Mouse (Mus musculus) forebrain, embryonic 12.5 days (tissue): ENCODE measurements around the gene Slc15a1. TPM values are rescaled to one million over a fixed set of nuclear protein-coding genes. Genes with fewer than 3 reads are reported as not detected.

ENCODE experiments used
- ATAC-seq: fragments of 200-750 bp; cut with Nextera tagmentation; 2 replicates; pipeline ENCODE4 v1.8.0; 2017; ENCODE audit warnings: moderate TSS enrichment; ENCODE audit not compliant: low FRiP score
- H3K27ac ChIP-seq: fragments of 300-500 bp; sonication (generic); 2 replicates; pipeline ENCODE4 v1.5.1; 2016; ENCODE audit warnings: mild to moderate bottlenecking
- H3K27me3 ChIP-seq: fragments of 300-500 bp; sonication (generic); 2 replicates; pipeline ENCODE4 v1.6.1; 2016; ENCODE audit warnings: mild to moderate bottlenecking
- H3K36me3 ChIP-seq: fragments of 300-500 bp; sonication (generic); replicated peaks from 2 replicates; pipeline ENCODE4 v1.6.1; 2016; ENCODE audit warnings: mild to moderate bottlenecking
- H3K4me1 ChIP-seq: fragments of 300-500 bp; sonication (generic); 2 replicates; pipeline ENCODE4 v1.6.1; 2016
- H3K4me2 ChIP-seq: fragments of 300-500 bp; sonication (generic); 2 replicates; pipeline ENCODE4 v1.6.1; 2016; ENCODE audit warnings: mild to moderate bottlenecking, moderate library complexity
- H3K4me3 ChIP-seq: fragments of 300-500 bp; sonication (generic); replicated peaks from 2 replicates; pipeline ENCODE4 v1.5.1; 2016; ENCODE audit warnings: mild to moderate bottlenecking
- H3K9ac ChIP-seq: fragments of 300-500 bp; sonication (generic); 2 replicates; pipeline ENCODE4 v1.6.1; 2016; ENCODE audit warnings: mild to moderate bottlenecking
- H3K9me3 ChIP-seq: fragments of 300-500 bp; sonication (generic); 2 replicates; pipeline ENCODE4 v1.6.1; 2016
- WGBS: fragments of 180-500 bp; shearing (Covaris S2); methylation state at CpG from one replicate; pipeline ENCODE4 v1.1.7; 2016; 5-methylcytosine and 5-hydroxymethylcytosine counted together
- polyA plus RNA-seq: library from polyadenylated mRNA; unstranded; fragments of >200 nt; fragmentation: Nextera tagmentation; extraction: Ambion mirVana; gene quantifications from 2 replicates; pipeline ENCODE4 v1.2.1, GENCODE M21; 2016

The Slc15a1 gene
- polyA plus RNA-seq, 1 experiment from 2014 or later = not detected

DNA sequence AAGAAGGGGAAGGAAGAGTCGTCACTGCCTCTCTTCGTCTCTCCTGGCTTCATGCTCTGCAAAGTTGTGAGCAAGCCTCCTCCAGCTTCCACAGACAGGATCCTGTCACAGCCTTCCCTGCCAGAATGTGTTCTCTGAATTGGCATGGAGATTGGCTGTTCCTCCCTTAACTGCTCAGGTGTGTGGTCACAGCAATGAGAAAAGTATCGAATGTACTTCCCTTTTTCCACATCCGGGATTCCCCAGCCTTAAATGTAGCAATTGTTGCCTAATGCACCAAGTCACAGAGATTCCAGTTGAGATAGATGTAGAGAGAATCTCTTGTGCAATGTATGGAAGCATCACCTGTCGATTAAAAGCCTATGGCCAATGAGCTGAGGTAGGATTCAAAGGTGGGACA, 11.8 kb upstream of the Slc15a1 start:
- no peak for ATAC-seq
- Histone ChIP-seq H3K9ac (no peak overlapping the region), H3K4me1 (no peaks in the 10 kb centered on the region), H3K4me2 (no peak overlapping the region), H3K4me3 (no peak overlapping the region), H3K36me3 (no peaks in the 10 kb centered on the region), H3K9me3 (no peaks in the 10 kb centered on the region), H3K27me3 (no peaks in the 10 kb centered on the region), H3K27ac (no peak overlapping the region)
- WGBS = 86% methylated on average over 5 of the region's 5 CpGs

DNA sequence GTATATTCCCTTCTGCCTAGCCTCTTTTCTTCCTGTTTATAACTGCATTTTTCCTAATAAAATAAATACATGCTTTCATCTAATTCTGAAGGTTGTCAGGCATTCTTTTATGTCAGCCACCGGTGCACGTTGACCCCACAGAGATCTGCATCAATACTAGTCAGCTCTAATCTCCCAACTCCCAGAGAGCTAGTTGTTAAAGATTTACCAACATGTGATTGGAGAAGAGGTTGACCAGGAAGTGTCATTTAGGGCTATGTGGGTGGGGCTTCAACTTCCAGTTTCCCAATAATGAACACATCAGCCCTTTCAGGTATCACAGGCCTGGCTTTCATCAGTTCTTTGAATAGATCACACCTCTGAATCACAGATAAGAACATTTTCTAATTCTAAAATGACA, 3.9 kb upstream of the Slc15a1 start:
- Histone ChIP-seq H3K27me3 (peaks cover 34% of the 10 kb centered on the region), H3K4me2 (no peak overlapping the region), H3K27ac (no peak overlapping the region), H3K4me3 (no peak overlapping the region), H3K9me3 (no peaks in the 10 kb centered on the region), H3K9ac (no peak overlapping the region), H3K4me1 (peaks cover 9% of the 10 kb centered on the region), H3K36me3 (no peaks in the 10 kb centered on the region)
- ATAC-seq = no peak
- 74% methylated on average over 2 of the region's 2 CpGs for WGBS

DNA sequence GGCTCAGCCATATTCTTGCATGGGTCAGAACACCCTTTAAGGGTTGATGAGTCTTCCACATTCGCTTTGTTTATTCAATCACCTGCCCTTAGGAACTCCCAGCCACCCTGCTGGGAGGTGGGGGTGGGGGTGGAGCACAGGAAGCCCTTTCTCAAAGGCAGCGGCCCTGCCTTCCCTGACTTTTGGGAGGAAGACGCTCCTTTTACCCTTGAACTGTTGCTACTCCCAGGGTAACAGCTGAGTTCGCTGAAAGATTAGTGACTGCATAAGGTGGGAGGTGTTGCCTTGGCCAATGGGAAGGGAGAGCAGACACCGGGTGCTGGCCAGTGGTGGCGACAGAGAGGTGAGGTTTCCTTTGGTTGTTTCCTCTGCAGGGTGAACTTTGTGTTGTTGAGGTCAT, 1.3 kb upstream of the Slc15a1 start:
- no peak overlapping the region for H3K4me2 ChIP-seq
- no peak overlapping the region for H3K9ac ChIP-seq
- peaks cover 9% of the 10 kb centered on the region for H3K4me1 ChIP-seq
- H3K9me3 ChIP-seq = no peaks in the 10 kb centered on the region
- H3K27ac ChIP-seq = no peak overlapping the region
- WGBS = 20% methylated on average over 6 of the region's 6 CpGs
- no peak for ATAC-seq
- H3K27me3 ChIP-seq = peaks cover 39% of the 10 kb centered on the region
- H3K4me3 ChIP-seq = no peak overlapping the region
- H3K36me3 ChIP-seq = no peaks in the 10 kb centered on the region

DNA sequence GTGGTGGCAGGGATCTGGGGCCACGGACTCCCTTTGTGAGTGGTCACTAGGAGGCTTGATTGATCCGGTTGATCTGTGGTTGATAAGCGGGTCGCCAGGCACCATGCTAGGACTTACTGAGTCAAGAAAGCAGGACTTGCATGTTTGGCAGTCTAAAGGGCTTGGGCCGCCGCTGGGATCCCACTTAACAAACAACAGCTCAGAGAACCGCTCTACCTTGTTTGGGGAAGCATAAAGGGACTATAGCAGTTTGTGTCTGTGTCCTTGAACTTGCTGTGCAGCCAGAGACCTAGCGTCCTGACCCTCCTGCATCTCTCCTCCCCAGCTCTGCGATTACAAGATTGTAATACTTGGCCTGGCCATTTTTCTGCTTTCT, 421 bp upstream of the Slc15a1 start:
- no peak for ATAC-seq
- H3K9me3 ChIP-seq = no peaks in the 10 kb centered on the region
- no peaks in the 10 kb centered on the region for H3K36me3 ChIP-seq
- H3K9ac ChIP-seq = no peak overlapping the region
- H3K27me3 ChIP-seq = peaks cover 39% of the 10 kb centered on the region
- WGBS = 24% methylated on average over 9 of the region's 9 CpGs
- H3K27ac ChIP-seq = no peak overlapping the region
- H3K4me1 ChIP-seq = peaks cover 9% of the 10 kb centered on the region
- H3K4me3 ChIP-seq = peak overlapping the region; percentile 7; the same call in 1 of the 2 replicates
- H3K4me2 ChIP-seq = peak overlapping the region; percentile 40

DNA sequence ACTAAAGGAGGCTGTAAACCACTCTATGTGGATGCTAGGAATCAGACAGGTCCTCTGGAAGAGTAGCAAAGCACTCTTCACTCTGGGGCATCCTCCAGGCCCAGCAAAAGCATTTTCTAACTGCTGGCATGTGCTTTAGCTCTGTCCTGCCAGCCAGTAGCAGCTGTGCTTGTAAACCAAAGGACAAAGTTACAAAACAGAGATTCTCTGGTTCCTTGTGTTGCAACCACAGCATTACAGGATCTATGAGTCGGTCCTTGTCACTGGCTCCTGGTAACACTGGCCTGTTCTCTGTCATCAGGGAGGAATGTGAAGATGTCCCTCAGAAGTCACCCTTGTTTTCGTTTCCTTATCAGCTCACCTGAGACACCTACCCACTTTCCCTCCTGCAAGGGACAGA, 4.5 kb downstream of the Slc15a1 start:
- Histone ChIP-seq H3K4me2 (no peak overlapping the region), H3K9ac (no peak overlapping the region), H3K4me1 (peaks cover 9% of the 10 kb centered on the region), H3K27ac (no peak overlapping the region), H3K27me3 (peaks cover 21% of the 10 kb centered on the region), H3K36me3 (no peaks in the 10 kb centered on the region), H3K9me3 (no peaks in the 10 kb centered on the region), H3K4me3 (no peak overlapping the region)
- WGBS = 79% methylated on average over 2 of the region's 2 CpGs
- ATAC-seq = no peak

DNA sequence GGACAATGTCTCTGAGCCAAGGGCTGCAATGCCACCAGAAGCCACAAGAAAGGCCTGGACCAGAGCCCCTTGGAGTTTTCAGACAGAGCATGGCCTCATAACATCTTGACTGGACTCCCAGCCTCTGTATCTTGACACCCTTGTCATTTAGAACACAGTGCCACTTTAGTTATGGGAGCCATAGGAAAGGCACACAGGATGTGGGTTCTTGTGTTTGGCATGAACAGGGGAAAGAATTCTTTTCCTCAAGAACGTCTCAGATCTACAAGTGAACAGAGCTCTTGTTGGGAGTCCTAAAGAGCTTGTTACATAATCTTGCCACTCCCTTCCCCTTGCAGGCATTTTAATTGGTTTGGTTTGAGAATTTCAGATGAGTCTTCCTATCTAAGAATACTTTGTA, 5.3 kb downstream of the Slc15a1 start:
- no peaks in the 10 kb centered on the region for H3K9me3 ChIP-seq
- H3K9ac ChIP-seq = no peak overlapping the region
- no peak overlapping the region for H3K27ac ChIP-seq
- no peak overlapping the region for H3K4me2 ChIP-seq
- WGBS = 77% methylated on average over 1 of the region's 1 CpGs
- H3K4me3 ChIP-seq = no peak overlapping the region
- ATAC-seq = no peak
- H3K27me3 ChIP-seq = peaks cover 13% of the 10 kb centered on the region
- H3K36me3 ChIP-seq = no peaks in the 10 kb centered on the region
- peaks cover 2% of the 10 kb centered on the region; the same call in 1 of the 2 replicates for H3K4me1 ChIP-seq

DNA sequence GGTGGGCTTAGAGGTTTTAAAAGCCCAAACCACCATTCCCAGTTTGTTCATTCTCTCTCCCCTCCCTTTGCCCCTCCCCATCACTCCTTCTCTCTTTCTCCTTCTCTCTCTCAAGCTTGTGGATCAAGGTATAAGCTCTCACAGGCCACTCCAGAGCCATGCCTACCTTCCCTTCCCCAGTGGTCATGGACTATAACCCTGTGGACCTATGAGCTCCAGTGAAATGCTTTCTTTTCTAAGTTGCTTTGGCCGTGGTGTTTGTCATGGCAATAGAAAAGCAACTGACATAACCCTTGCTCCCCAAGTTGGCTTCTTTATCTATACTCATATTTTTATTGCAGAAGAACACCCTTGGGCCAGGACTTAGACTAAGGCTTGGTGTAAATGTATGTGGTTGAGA, 7.3 kb downstream of the Slc15a1 start:
- Histone ChIP-seq H3K27me3 (no peaks in the 10 kb centered on the region), H3K9ac (no peak overlapping the region), H3K27ac (no peak overlapping the region), H3K9me3 (no peaks in the 10 kb centered on the region), H3K4me1 (peaks cover 3% of the 10 kb centered on the region), H3K4me3 (no peak overlapping the region), H3K36me3 (no peaks in the 10 kb centered on the region), H3K4me2 (no peak overlapping the region)
- WGBS = 81% methylated on average over 1 of the region's 1 CpGs
- no peak for ATAC-seq

DNA sequence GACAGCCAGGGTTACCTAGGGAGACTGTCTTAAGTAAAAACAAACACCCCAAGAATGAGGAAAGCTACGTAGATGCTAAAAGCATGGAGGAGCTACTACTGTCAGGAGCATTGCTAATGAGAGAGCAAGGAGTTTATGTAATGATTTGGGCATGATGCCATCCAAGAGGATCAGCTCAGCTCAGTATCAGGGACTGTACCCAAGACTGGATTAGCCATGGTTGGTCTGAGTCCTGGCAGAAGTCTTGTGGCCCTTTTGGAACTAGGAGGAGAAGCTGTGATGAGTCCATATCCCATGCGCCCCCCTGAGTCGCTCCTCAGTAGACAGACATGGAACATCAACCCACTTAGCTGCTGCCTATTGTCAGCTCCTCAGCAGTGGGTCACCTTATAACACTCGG, 9.3 kb downstream of the Slc15a1 start:
- Histone ChIP-seq H3K4me2 (no peak overlapping the region), H3K9me3 (no peaks in the 10 kb centered on the region), H3K4me1 (peaks cover 9% of the 10 kb centered on the region), H3K27me3 (no peaks in the 10 kb centered on the region), H3K4me3 (no peak overlapping the region), H3K27ac (no peak overlapping the region), H3K36me3 (no peaks in the 10 kb centered on the region), H3K9ac (no peak overlapping the region)
- ATAC-seq = no peak
- WGBS = 80% methylated on average over 4 of the region's 4 CpGs

DNA sequence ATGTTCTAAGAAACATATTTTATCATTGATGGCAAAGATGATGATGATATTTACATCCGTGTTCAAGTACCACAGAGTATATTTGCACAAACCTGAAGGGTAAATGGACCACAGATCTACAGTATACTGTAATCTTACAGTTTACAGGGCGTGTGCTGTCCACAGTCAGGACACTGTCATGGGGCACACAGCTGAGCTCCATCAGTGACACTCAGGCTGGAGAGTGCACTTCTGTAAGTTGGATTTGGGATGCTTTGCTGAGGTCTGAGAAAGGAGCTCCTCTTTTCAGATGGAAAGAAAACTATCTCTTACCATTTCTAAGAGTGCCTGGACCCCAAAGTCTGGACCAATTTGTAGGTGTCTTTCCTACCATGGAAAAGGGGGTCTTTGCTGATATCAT, 9.9 kb downstream of the Slc15a1 start:
- no peak for ATAC-seq
- peaks cover 9% of the 10 kb centered on the region for H3K4me1 ChIP-seq
- H3K36me3 ChIP-seq = no peaks in the 10 kb centered on the region
- H3K9ac ChIP-seq = no peak overlapping the region
- H3K27me3 ChIP-seq = no peaks in the 10 kb centered on the region
- H3K4me3 ChIP-seq = no peak overlapping the region
- H3K27ac ChIP-seq = no peak overlapping the region
- no peak overlapping the region for H3K4me2 ChIP-seq
- no peaks in the 10 kb centered on the region for H3K9me3 ChIP-seq
- WGBS = 87% methylated on average over 2 of the region's 2 CpGs

DNA sequence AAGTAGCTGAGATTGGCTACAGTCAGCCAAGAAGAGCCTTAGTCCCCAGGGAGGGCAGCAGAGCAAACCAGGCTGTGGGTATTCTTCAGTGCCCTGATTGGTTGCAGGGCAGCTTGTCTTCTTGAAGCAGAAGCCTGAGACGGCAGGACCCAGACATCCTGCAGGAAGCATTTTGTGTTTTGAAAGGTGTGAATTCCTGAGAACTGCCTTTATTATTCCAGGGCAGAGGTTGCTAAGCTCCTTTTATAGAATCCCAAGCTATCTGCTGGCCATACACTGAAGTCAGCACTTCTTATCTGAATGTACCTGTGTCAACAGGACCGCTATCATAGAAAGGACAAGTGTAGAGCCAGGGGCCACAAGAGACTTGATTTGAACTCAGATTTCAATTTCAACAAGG, 10.8 kb downstream of the Slc15a1 start:
- 75% methylated on average over 2 of the region's 2 CpGs for WGBS
- no peaks in the 10 kb centered on the region for H3K9me3 ChIP-seq
- H3K4me2 ChIP-seq = no peak overlapping the region
- H3K4me3 ChIP-seq = no peak overlapping the region
- H3K27me3 ChIP-seq = no peaks in the 10 kb centered on the region
- H3K36me3 ChIP-seq = no peaks in the 10 kb centered on the region
- no peak overlapping the region for H3K27ac ChIP-seq
- ATAC-seq = no peak
- peaks cover 9% of the 10 kb centered on the region for H3K4me1 ChIP-seq
- no peak overlapping the region for H3K9ac ChIP-seq

DNA sequence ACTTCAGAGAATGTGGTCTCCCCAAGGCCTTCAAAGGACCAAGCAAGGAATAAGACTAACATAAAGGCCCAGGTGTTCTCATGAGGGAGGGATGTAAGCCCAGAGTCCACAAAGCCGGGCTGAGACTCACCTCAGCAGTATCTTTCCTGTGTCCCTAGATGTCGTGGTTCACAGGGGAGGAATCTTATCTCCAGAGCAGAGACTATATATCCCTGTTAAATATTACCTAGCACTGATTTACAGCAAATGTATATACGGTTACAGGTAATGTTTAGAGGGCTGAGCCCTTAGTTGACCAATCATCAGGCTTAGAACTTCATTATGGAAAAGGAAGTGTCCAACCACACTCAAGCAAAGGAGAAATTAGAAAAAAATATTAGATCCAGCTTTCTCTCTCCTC, 11.3 kb downstream of the Slc15a1 start:
- H3K4me1 ChIP-seq = peaks cover 9% of the 10 kb centered on the region
- 74% methylated on average over 3 of the region's 3 CpGs for WGBS
- ATAC-seq = no peak
- no peak overlapping the region for H3K4me2 ChIP-seq
- no peaks in the 10 kb centered on the region for H3K27me3 ChIP-seq
- no peaks in the 10 kb centered on the region for H3K9me3 ChIP-seq
- H3K9ac ChIP-seq = no peak overlapping the region
- no peak overlapping the region for H3K27ac ChIP-seq
- H3K4me3 ChIP-seq = no peak overlapping the region
- no peaks in the 10 kb centered on the region for H3K36me3 ChIP-seq

DNA sequence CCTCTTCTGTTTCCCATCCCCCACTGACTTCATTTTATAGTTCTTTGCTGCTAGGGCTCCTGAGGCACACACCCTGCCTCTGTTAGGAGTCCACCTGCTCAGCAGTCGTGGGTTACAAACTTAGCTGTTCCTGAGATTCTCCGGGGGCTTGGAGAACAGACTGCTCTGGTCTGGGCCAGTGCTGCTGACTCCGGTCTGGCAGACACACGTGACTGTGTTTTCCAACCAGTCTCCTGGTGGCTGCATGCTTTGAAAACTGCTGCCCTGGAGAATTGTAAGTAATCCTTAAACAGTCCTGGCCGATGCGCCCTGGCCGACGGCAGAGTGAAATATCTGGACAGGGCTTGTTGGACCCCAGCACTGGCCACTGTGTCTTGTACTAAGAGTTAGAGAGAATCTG, 12.7 kb downstream of the Slc15a1 start:
- ATAC-seq = no peak
- H3K27ac ChIP-seq = no peak overlapping the region
- WGBS = 79% methylated on average over 8 of the region's 8 CpGs

DNA sequence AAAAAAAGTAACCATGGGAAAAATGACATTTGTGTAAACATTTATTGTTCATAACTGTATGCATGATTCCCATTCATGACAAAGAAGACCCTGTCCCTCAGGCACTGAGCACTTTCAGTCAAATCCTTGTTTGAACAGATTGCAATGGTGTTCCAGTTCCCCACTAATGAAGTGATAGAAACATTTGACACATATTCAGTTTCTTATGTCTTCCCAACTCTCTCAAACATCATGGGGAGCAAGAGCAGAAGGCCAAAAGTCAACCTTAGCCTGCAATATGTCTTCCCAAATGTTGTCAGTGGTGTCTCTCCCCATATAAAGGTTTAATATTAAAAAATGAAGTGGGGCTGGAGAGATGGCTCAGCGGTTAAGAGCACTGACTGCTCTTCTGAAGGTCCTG, 19.3 kb downstream of the Slc15a1 start:
- H3K27me3 ChIP-seq = no peaks in the 10 kb centered on the region
- no peak overlapping the region for H3K27ac ChIP-seq
- no peak for ATAC-seq
- H3K4me1 ChIP-seq = no peaks in the 10 kb centered on the region
- WGBS = 97% methylated on average over 1 of the region's 1 CpGs
- no peak overlapping the region for H3K9ac ChIP-seq
- no peak overlapping the region for H3K4me2 ChIP-seq
- H3K4me3 ChIP-seq = no peak overlapping the region
- no peaks in the 10 kb centered on the region for H3K36me3 ChIP-seq
- no peaks in the 10 kb centered on the region for H3K9me3 ChIP-seq

More for the DNA sequence above, 12.7 kb downstream of the Slc15a1 start:
- Histone ChIP-seq H3K4me2 (no peak overlapping the region), H3K9me3 (no peaks in the 10 kb centered on the region), H3K4me1 (peaks cover 9% of the 10 kb centered on the region), H3K36me3 (no peaks in the 10 kb centered on the region), H3K27me3 (no peaks in the 10 kb centered on the region), H3K4me3 (no peak overlapping the region), H3K9ac (no peak overlapping the region)

DNA sequence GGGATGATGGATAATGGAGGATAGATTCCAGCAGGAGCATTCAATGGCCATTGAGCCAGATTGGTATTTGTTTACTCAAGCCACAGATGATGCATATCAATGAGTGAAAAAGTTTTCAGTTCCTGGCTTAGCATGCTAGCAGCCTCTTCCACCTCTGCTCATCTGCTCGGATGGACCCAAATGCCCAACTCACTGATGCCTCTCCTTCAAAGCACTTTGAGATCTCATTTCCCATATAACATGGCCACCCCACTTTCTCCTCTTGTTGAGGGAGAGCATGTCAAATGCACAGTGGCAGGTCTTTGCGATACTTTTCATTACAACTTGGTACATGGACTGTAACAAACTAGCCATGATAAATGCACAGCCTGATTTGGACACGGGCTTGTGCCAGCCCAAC, 20.6 kb downstream of the Slc15a1 start:
- WGBS = 90% methylated on average over 3 of the region's 3 CpGs

More for the DNA sequence above, 20.6 kb downstream of the Slc15a1 start:
- Histone ChIP-seq H3K4me2 (no peak overlapping the region), H3K9ac (no peak overlapping the region), H3K4me3 (no peak overlapping the region), H3K27me3 (no peaks in the 10 kb centered on the region), H3K36me3 (no peaks in the 10 kb centered on the region), H3K27ac (no peak overlapping the region), H3K4me1 (no peaks in the 10 kb centered on the region), H3K9me3 (no peaks in the 10 kb centered on the region)
- no peak for ATAC-seq
